ENCODE assay signal across 25 mouse cellular contexts in genomic region chr11:8396329-8396728, GRCm38 (mm10).
DNase-seq lines count a peak whose midpoint lies in the region; ATAC-seq and TF ChIP-seq lines count a peak whose summit lies in the region.
"Had no signal": no experiment of that assay in that cellular context is flagged by ENCODE, and none has a peak within 500 bp of the region (broad histone marks: within the 10 kb centered on the region; RNA-seq: fewer than 3 reads in every experiment).

No protein-coding gene starts in this region.

- H3K27me3 ChIP-seq in liver, embryonic 15.5 days: no peaks in the 10 kb centered on the region
- H3K27me3 ChIP-seq in liver, embryonic 12.5 days (replicated peaks): no peaks in the 10 kb centered on the region
- H3K27me3 ChIP-seq in liver, postnatal 0 days (ENCODE audit: insufficient read depth, low read length): no peaks in the 10 kb centered on the region
- H3K27me3 ChIP-seq in liver, embryonic 11.5 days (replicated peaks; ENCODE audit: control insufficient read depth, insufficient read depth, low read length): no peaks in the 10 kb centered on the region
- H3K27me3 ChIP-seq: embryonic facial prominence, embryonic 13.5 days; embryonic facial prominence, embryonic 15.5 days; forebrain, embryonic 12.5 days had no signal

- TF ChIP-seq CTCF in liver, postnatal 0 days (IDR thresholded peaks at IDR 0.05; ENCODE audit: low read depth): no peak

- peak; percentile 79 for DNase-seq in heart, adult 11 months
- no peak for DNase-seq in heart, postnatal 36 days
- DNase-seq in liver, postnatal 0 days: no peak
- DNase-seq in liver, embryonic 11.5 days (ENCODE audit: low spot score): no peak
- DNase-seq: adrenal gland, adult 2 months; adrenal gland, postnatal 10 days; adrenal gland, postnatal 25 days; B cell, adult 2 months; cerebellum, adult 11 months; cerebellum, adult 18-20 months; cerebellum, adult 8-10 months; cerebellum, adult 9-11 months; cerebellum, postnatal 14 days; cerebellum, postnatal 36 days; embryo, embryonic 11 days had no signal

- intact Hi-C loops in heart, postnatal 36 days (cut with DNase I): no loop called here

- no peaks in the 10 kb centered on the region for H3K4me1 ChIP-seq in liver, embryonic 15.5 days (replicated peaks)
- no peaks in the 10 kb centered on the region for H3K4me1 ChIP-seq in liver, embryonic 12.5 days
- H3K4me1 ChIP-seq in liver, postnatal 0 days (ENCODE audit: insufficient read depth): no peaks in the 10 kb centered on the region
- H3K4me1 ChIP-seq in liver, embryonic 11.5 days (replicated peaks; ENCODE audit: control insufficient read depth, insufficient read depth, low read length): no peaks in the 10 kb centered on the region
- H3K4me1 ChIP-seq: embryonic facial prominence, embryonic 13.5 days; embryonic facial prominence, embryonic 15.5 days; forebrain, embryonic 12.5 days had no signal

- peak; percentile 44; the same call in 1 of the 2 replicates for ATAC-seq in liver, embryonic 15.5 days (ENCODE audit: insufficient read depth)
- ATAC-seq in liver, embryonic 12.5 days: no peak
- peak; percentile 93 for ATAC-seq in liver, postnatal 0 days
- ATAC-seq in liver, embryonic 11.5 days (replicated peaks; ENCODE audit: low FRiP score): no peak
- ATAC-seq: CD4-positive, CD25-positive, alpha-beta regulatory T cell, adult 4 months; forebrain, embryonic 14.5 days; forebrain, embryonic 16.5 days had no signal

- no peak overlapping the region for H3K4me3 ChIP-seq in liver, embryonic 15.5 days (replicated peaks)
- H3K4me3 ChIP-seq in liver, embryonic 12.5 days: no peak overlapping the region
- H3K4me3 ChIP-seq in liver, postnatal 0 days (ENCODE audit: low read depth, low read length): no peak overlapping the region
- H3K4me3 ChIP-seq in liver, embryonic 11.5 days (ENCODE audit: low read depth, low read length): no peak overlapping the region
- H3K4me3 ChIP-seq: embryonic facial prominence, embryonic 13.5 days; embryonic facial prominence, embryonic 15.5 days; erythroblast, embryonic 14.5 days; forebrain, embryonic 10.5 days; forebrain, embryonic 12.5 days had no signal

- H3K9me3 ChIP-seq in liver, embryonic 15.5 days (replicated peaks): no peaks in the 10 kb centered on the region
- no peaks in the 10 kb centered on the region for H3K9me3 ChIP-seq in liver, embryonic 12.5 days (replicated peaks)
- H3K9me3 ChIP-seq in liver, postnatal 0 days (ENCODE audit: low read length): no peaks in the 10 kb centered on the region
- H3K9me3 ChIP-seq in liver, embryonic 11.5 days (ENCODE audit: control insufficient read depth, low read length): no peaks in the 10 kb centered on the region
- H3K9me3 ChIP-seq: embryonic facial prominence, embryonic 13.5 days had no signal

- no peaks in the 10 kb centered on the region for H3K36me3 ChIP-seq in liver, embryonic 15.5 days (replicated peaks)
- H3K36me3 ChIP-seq in liver, embryonic 12.5 days: no peaks in the 10 kb centered on the region
- no peaks in the 10 kb centered on the region for H3K36me3 ChIP-seq in liver, postnatal 0 days (replicated peaks; ENCODE audit: insufficient read depth, low read length)
- H3K36me3 ChIP-seq in liver, embryonic 11.5 days (ENCODE audit: control insufficient read depth, insufficient read depth, low read length): no peaks in the 10 kb centered on the region
- H3K36me3 ChIP-seq: embryonic facial prominence, embryonic 13.5 days; embryonic facial prominence, embryonic 15.5 days; forebrain, embryonic 10.5 days; forebrain, embryonic 12.5 days had no signal

- TF ChIP-seq EP300 in liver, postnatal 0 days (IDR thresholded peaks at IDR 0.05; ENCODE audit: low read depth): no peak

- 57% methylated on average over 7 of the region's 7 CpGs for WGBS in liver, embryonic 15.5 days (ENCODE audit: insufficient replicate concordance)
- WGBS in liver, embryonic 12.5 days (ENCODE audit: insufficient replicate concordance): 53% methylated on average over 7 of the region's 7 CpGs
- 53% methylated on average over 7 of the region's 7 CpGs for WGBS in liver, postnatal 0 days (ENCODE audit: insufficient replicate concordance)
- 68% methylated on average over 7 of the region's 7 CpGs for WGBS in liver, embryonic 11.5 days

- H3K27ac ChIP-seq in liver, embryonic 15.5 days (replicated peaks): no peak overlapping the region
- no peak overlapping the region for H3K27ac ChIP-seq in liver, embryonic 12.5 days
- no peak overlapping the region for H3K27ac ChIP-seq in liver, postnatal 0 days (ENCODE audit: low read depth)
- H3K27ac ChIP-seq in liver, embryonic 11.5 days (ENCODE audit: low read depth, low read length): no peak overlapping the region
- H3K27ac ChIP-seq: embryonic facial prominence, embryonic 13.5 days; embryonic facial prominence, embryonic 15.5 days; forebrain, embryonic 10.5 days; forebrain, embryonic 12.5 days had no signal

- no peak overlapping the region for H3K4me2 ChIP-seq in liver, embryonic 15.5 days
- H3K4me2 ChIP-seq in liver, embryonic 12.5 days: no peak overlapping the region
- no peak overlapping the region for H3K4me2 ChIP-seq in liver, postnatal 0 days (ENCODE audit: low read depth, low read length)
- H3K4me2 ChIP-seq in liver, embryonic 11.5 days: no peak overlapping the region
- H3K4me2 ChIP-seq: embryonic facial prominence, embryonic 13.5 days; embryonic facial prominence, embryonic 15.5 days; forebrain, embryonic 12.5 days had no signal

- no peak overlapping the region for H3K9ac ChIP-seq in liver, embryonic 15.5 days
- no peak overlapping the region for H3K9ac ChIP-seq in liver, embryonic 12.5 days
- H3K9ac ChIP-seq in liver, postnatal 0 days (replicated peaks): no peak overlapping the region
- H3K9ac ChIP-seq in liver, embryonic 11.5 days (ENCODE audit: low read depth, low read length): no peak overlapping the region
- H3K9ac ChIP-seq: embryonic facial prominence, embryonic 13.5 days; embryonic facial prominence, embryonic 15.5 days; forebrain, embryonic 12.5 days had no signal

Comparison
In these comparisons a context has a peak if more than half of its experiments do, and no peak if none do; other contexts are left out.
1. ATAC-seq: peak in liver, embryonic 15.5 days (single experiment) and liver, postnatal 0 days (single experiment); none in liver, embryonic 12.5 days (single experiment) and liver, embryonic 11.5 days (single experiment).